Mouse (Mus musculus) midbrain, embryonic 15.5 days (tissue): ENCODE results near the gene Nr1i3. TPM values are rescaled to one million over a fixed set of nuclear protein-coding genes. Genes with fewer than 3 reads are reported as not detected.

Experiments
- ATAC-seq: fragments of 200-750 bp; cut with Nextera tagmentation; replicated peaks from 2 replicates; pipeline ENCODE4 v1.8.0; 2017; ENCODE audit warnings: moderate TSS enrichment
- H3K27ac ChIP-seq: fragments of 300-500 bp; sonication (generic); 2 replicates; pipeline ENCODE4 v1.5.1; 2015; ENCODE audit warnings: mild to moderate bottlenecking, inconsistent platforms
- H3K27me3 ChIP-seq: fragments of 300-500 bp; sonication (generic); replicated peaks from 2 replicates; pipeline ENCODE4 v1.6.1; 2015; ENCODE audit warnings: inconsistent platforms
- H3K36me3 ChIP-seq: fragments of 300-500 bp; sonication (generic); replicated peaks from 2 replicates; pipeline ENCODE4 v1.6.1; 2015; ENCODE audit warnings: inconsistent platforms
- H3K4me1 ChIP-seq: fragments of 300-500 bp; sonication (generic); 2 replicates; pipeline ENCODE4 v1.6.1; 2015; ENCODE audit warnings: inconsistent platforms
- H3K4me2 ChIP-seq: fragments of 300-500 bp; sonication (generic); 2 replicates; pipeline ENCODE4 v1.6.1; 2015; ENCODE audit warnings: inconsistent platforms, mild to moderate bottlenecking, moderate library complexity
- H3K4me3 ChIP-seq: fragments of 300-500 bp; sonication (generic); 2 replicates; pipeline ENCODE4 v1.5.1; 2015; ENCODE audit warnings: mild to moderate bottlenecking, inconsistent platforms
- H3K9ac ChIP-seq: fragments of 300-500 bp; sonication (generic); 2 replicates; pipeline ENCODE4 v1.6.1; 2015; ENCODE audit warnings: mild to moderate bottlenecking, inconsistent platforms
- H3K9me3 ChIP-seq: fragments of 300-500 bp; sonication (generic); 2 replicates; pipeline ENCODE4 v1.6.1; 2016; ENCODE audit warnings: inconsistent platforms
- WGBS: fragments of 180-500 bp; shearing (Covaris S2); methylation state at CpG from one replicate; pipeline ENCODE4 v1.1.7; 2015; ENCODE audit warnings: mixed read lengths; 5-methylcytosine and 5-hydroxymethylcytosine counted together
- polyA plus RNA-seq: library from polyadenylated mRNA; unstranded; fragments of >200 nt; fragmentation: Nextera tagmentation; extraction: Ambion mirVana; gene quantifications from 2 replicates; pipeline ENCODE4 v1.2.1, GENCODE M21; 2015

Gene Nr1i3
- polyA plus RNA-seq, 1 experiment from 2014 or later = 0.34 TPM

DNA sequence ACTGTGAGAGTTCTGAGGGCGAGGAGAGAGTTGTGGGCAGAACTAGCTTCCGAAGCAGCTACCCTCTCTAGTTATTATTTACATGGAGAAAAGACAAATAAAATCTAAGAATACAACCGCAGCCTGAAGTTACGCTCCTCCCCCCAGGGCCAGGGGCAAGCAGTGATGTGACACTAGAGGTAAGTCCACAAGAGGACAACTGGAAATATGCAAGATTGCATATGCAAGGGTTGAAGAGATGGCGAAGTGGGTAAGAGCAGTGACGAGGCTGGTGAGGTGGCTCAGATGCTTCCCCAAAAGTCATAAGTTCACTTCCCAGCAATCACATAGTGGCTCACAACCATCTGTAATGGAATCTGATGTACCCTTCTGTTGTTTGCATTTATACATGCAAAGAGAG is 9.4 kb downstream of the Nr1i3 start:
- Histone ChIP-seq H3K4me2 (peak overlapping the region; percentile 50), H3K4me3 (no peak overlapping the region), H3K27me3 (no peaks in the 10 kb centered on the region), H3K4me1 (peaks cover 20% of the 10 kb centered on the region), H3K9me3 (no peaks in the 10 kb centered on the region), H3K36me3 (peaks cover 5% of the 10 kb centered on the region; the same call in 1 of the 2 replicates), H3K9ac (no peak overlapping the region), H3K27ac (peak overlapping the region; percentile 70; the same call in 1 of the 2 replicates)
- no peak for ATAC-seq
- 84% methylated on average over 6 of the region's 6 CpGs for WGBS

DNA sequence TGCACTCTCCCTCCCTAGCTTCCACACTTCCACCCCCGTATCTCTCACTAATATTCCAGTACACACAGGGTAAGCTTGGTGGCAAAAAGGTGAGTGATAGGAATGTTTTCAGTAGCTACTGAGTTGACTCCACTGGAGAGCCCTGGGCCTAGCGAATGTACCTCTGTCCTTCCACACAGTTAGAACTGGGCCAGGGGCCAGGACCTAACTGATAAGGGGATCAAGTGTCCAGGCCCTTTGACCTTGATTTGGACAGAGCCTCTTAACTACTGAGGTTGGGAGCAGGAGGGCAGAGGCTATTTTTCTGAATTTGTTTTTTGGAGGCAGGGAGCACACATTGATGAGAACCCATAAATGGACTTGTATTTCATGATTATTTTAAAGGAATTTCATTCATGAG is 10.0 kb downstream of the Nr1i3 start:
- no peak for ATAC-seq
- Histone ChIP-seq H3K27ac (no peak overlapping the region), H3K36me3 (peaks cover 3% of the 10 kb centered on the region; the same call in 1 of the 2 replicates), H3K4me3 (no peak overlapping the region), H3K4me1 (peaks cover 20% of the 10 kb centered on the region), H3K27me3 (no peaks in the 10 kb centered on the region), H3K9me3 (no peaks in the 10 kb centered on the region), H3K9ac (no peak overlapping the region), H3K4me2 (no peak overlapping the region)
- 96% methylated on average over 2 of the region's 2 CpGs for WGBS

DNA sequence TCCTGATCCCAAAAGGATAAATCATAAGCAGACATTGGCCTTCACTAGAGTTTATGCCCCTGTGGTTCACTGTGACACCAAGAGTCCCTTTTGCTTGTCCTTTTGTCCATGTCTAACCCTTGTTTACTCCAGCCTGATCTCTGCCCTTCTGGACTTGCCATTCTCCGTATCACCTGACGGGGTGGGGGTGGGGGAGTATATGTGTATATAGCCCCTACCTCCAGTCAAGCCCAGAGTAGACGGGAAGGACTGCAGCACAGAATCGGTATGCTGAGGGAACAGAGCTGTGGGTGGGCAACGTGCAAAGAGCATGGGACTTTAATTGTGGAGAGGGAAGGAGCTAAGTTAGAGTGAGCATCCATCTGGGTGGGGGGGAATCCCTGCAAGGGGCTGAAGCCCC is 11.1 kb downstream of the Nr1i3 start, which contains the start of gene Apoa2:
Apoa2 (plus strand) TSS at position 198 of the 400 bp plus-strand sequence.
- peaks cover under 1% of the 10 kb centered on the region; the same call in 1 of the 2 replicates for H3K36me3 ChIP-seq

DNA sequence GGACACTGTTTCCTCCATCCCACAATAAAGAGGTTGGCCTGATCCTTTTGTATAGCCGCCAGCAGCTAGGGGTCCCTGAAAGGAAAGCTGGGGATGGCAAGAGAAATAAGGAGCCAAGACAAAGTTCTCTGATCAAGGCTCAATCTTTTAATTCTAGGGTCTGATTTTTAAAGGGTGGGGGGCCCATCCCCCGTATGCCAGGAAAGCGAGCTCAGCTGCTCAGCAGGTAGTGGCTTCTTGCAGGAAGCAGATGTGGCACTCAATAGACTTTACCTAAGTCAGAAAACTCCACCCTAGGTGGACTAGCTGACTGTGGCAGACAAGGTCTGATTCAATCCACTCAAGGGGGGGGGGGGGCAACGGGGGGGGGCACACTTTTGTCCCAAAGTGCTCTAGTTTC is 13.0 kb downstream of the Nr1i3 start:
- Histone ChIP-seq H3K27me3 (no peaks in the 10 kb centered on the region), H3K4me2 (no peak overlapping the region)
- no peak for ATAC-seq

More for the DNA sequence above, 11.1 kb downstream of the Nr1i3 start, which contains the start of gene Apoa2:
- ATAC-seq = no peak
- Histone ChIP-seq H3K27me3 (no peaks in the 10 kb centered on the region), H3K4me3 (no peak within 1 kb of the TSS), H3K4me2 (no peak within 1 kb of the TSS), H3K4me1 (peaks cover 20% of the 10 kb centered on the region), H3K27ac (no peak within 1 kb of the TSS), H3K9ac (no peak within 1 kb of the TSS), H3K9me3 (no peaks in the 10 kb centered on the region)
- WGBS = 82% methylated on average over 5 of the region's 5 CpGs

DNA sequence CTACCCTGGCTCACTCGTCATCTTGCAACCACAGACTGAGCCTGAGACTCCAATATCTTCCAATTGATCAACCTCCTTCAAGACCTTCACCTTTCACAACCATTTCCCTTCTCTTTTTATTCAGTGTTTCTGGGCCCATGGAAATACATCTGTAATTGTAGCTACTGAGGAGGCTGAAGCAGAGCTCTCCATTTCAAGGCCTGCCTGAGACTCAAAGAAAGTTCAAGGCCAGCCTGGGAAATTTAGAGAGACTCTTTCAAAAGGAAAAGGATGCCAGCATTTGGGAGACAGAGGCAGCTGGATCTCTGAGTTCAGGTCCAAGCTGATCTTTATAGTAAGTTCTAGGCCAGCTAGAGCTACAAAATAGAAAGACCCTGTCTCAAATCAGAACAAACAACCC is 14.1 kb downstream of the Nr1i3 start:
- Histone ChIP-seq H3K27ac (no peak overlapping the region), H3K27me3 (no peaks in the 10 kb centered on the region), H3K4me3 (no peak overlapping the region), H3K4me1 (peaks cover 4% of the 10 kb centered on the region), H3K9me3 (no peaks in the 10 kb centered on the region), H3K4me2 (no peak overlapping the region), H3K9ac (no peak overlapping the region), H3K36me3 (no peaks in the 10 kb centered on the region)
- WGBS = 88% methylated on average over 1 of the region's 1 CpGs
- no peak for ATAC-seq

More for the DNA sequence above, 13.0 kb downstream of the Nr1i3 start:
- H3K36me3 ChIP-seq = no peaks in the 10 kb centered on the region
- no peak overlapping the region for H3K9ac ChIP-seq
- H3K4me1 ChIP-seq = peaks cover 8% of the 10 kb centered on the region
- H3K9me3 ChIP-seq = no peaks in the 10 kb centered on the region
- no peak overlapping the region for H3K27ac ChIP-seq
- H3K4me3 ChIP-seq = no peak overlapping the region
- WGBS = 45% methylated on average over 4 of the region's 4 CpGs

DNA sequence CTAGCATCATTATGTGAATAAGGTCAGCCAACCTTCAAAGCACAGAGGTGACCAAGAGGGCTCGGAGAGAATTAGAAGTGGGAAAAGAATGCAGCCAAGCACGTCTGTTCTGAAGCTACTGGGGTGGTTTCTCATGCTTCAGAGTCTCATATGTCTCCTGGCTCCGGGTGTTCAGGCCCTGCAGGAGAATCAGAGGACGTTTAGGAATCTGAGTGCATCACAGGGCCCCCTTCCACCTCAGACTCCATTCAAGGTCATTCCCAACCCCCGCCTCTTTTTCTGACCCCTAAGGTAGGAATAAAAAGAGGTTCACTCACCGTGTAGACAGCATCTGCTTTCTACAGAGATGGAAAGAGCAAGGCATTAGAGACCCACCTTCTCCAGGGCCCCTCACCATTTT is 16.0 kb downstream of the Nr1i3 start:
- WGBS = 22% methylated on average over 6 of the region's 6 CpGs
- Histone ChIP-seq H3K9ac (no peak overlapping the region), H3K4me3 (no peak overlapping the region), H3K9me3 (no peaks in the 10 kb centered on the region), H3K36me3 (peaks cover 13% of the 10 kb centered on the region), H3K4me2 (no peak overlapping the region), H3K27me3 (no peaks in the 10 kb centered on the region), H3K4me1 (no peaks in the 10 kb centered on the region), H3K27ac (no peak overlapping the region)
- no peak for ATAC-seq

DNA sequence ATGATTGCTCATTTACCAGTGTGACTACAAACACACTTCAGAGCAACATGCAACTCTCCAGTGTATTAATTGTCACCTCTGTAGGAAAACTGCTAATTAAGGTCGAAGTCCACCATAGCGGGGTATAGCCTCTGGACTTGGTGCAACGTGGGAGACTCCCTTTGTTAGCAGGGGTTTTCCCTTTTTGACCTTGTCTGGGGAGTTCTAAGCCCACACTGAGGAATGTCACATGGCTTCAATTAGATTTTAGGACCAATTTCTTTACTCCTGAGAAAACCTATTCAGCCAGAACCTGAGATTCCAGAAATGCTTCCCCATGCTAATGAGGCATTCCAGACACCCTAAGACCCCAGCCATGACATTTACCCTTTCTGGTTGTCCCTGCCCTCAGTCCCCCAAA is 16.4 kb downstream of the Nr1i3 start:
- H3K4me1 ChIP-seq = no peaks in the 10 kb centered on the region
- no peak for ATAC-seq
- no peak overlapping the region for H3K9ac ChIP-seq
- no peak overlapping the region for H3K4me2 ChIP-seq
- H3K36me3 ChIP-seq = peaks cover 17% of the 10 kb centered on the region
- no peak overlapping the region for H3K27ac ChIP-seq
- no peaks in the 10 kb centered on the region for H3K9me3 ChIP-seq
- no peak overlapping the region for H3K4me3 ChIP-seq
- H3K27me3 ChIP-seq = no peaks in the 10 kb centered on the region
- 50% methylated on average over 3 of the region's 3 CpGs for WGBS

DNA sequence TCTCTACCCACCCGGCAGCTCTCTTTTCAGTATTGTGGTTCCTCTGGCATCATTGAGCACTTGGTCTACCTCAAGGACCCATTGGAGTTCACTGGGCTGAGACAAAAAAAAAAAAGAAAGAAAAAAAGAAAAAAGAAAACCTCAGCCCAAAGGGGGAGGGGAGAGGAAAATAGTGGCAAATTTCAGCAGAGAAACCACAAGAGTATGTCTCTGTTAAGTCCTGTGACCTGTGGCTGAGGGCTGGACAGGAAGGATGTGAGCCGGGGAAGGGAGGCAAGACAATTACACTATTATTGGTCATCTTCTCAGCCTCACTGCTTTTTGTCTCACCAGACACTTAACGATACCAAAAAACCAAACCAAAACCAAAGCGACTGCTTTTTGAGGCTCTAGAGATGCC is 18.1 kb downstream of the Nr1i3 start:
- H3K9me3 ChIP-seq = no peaks in the 10 kb centered on the region
- H3K9ac ChIP-seq = no peak overlapping the region
- no peak for ATAC-seq
- no peak overlapping the region for H3K4me3 ChIP-seq
- H3K4me2 ChIP-seq = no peak overlapping the region
- H3K27ac ChIP-seq = no peak overlapping the region
- WGBS = 67% methylated on average over 4 of the region's 4 CpGs
- H3K27me3 ChIP-seq = no peaks in the 10 kb centered on the region
- no peaks in the 10 kb centered on the region for H3K4me1 ChIP-seq
- peaks cover 30% of the 10 kb centered on the region for H3K36me3 ChIP-seq

DNA sequence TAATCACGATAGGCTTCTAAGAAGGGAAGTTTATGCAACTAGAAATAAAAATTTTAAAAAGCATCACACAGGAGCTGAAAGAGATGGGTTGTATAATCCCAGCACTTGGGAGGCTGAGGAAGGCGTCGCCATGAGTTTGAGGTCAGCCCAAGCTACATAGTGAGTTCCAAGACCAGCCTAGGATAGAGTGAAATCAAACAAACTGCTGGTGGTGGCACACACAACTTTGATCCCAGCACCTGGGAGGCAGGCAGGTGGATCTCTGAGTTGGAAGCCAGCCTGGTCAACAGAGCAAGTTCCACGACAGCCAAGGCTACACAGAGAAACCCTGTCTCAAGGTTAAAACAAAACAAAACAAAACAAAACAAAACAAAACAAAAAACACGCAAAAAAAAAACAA is 18.6 kb downstream of the Nr1i3 start:
- Histone ChIP-seq H3K9ac (no peak overlapping the region), H3K27ac (no peak overlapping the region), H3K4me3 (no peak overlapping the region), H3K9me3 (no peaks in the 10 kb centered on the region), H3K4me2 (no peak overlapping the region), H3K4me1 (no peaks in the 10 kb centered on the region), H3K36me3 (peaks cover 35% of the 10 kb centered on the region), H3K27me3 (no peaks in the 10 kb centered on the region)
- WGBS = 93% methylated on average over 5 of the region's 5 CpGs
- no peak for ATAC-seq

DNA sequence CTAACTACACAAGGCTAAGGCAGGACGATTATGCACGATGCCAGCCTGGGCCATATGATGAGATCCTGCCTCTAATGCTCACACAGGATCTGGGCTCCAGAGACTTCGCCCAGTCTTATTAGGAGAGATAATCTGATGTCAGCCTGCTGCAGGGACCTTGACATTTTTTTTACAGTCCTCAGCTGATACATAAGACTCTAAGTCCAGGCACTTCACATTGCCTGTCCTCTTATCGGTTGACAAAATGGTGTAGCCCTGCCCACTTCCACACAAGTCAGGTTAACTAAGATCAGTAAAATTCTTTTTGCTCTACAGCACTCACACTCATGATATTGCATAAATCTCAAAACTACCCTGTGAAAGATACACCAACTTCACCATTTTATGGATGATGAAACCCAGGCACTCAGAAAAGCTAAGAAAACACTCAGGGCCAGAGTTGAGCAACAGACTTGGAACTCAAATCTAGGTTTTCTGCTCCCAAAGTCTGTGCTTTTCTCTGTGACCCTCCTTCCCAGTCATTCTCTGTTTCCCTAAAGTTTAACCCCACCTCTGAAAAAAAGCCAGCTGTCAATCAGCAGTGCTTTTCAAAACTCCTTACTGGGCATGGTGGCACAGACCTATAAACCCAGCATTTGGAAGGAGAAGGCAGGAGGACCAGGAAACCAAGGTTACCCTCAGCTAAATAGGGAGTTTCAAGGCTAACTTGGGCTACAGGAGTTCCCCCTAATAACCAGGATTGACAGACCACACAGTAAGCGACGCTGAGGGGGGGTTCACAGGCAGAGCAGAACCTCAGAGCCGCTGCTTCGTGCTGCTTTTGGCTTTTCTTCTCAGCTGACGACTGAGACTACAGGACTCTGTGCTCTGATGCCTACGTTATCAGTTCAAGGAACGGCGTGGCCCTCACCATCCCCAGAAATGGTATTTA is 19.3 kb downstream of the Nr1i3 start:
- peaks cover 43% of the 10 kb centered on the region for H3K36me3 ChIP-seq
- H3K9ac ChIP-seq = no peak overlapping the region
- WGBS = 81% methylated on average over 12 of the region's 12 CpGs
- H3K27me3 ChIP-seq = no peaks in the 10 kb centered on the region
- no peak overlapping the region for H3K4me3 ChIP-seq
- no peaks in the 10 kb centered on the region for H3K4me1 ChIP-seq
- H3K27ac ChIP-seq = no peak overlapping the region
- ATAC-seq = no peak
- H3K9me3 ChIP-seq = no peaks in the 10 kb centered on the region
- H3K4me2 ChIP-seq = no peak overlapping the region

DNA sequence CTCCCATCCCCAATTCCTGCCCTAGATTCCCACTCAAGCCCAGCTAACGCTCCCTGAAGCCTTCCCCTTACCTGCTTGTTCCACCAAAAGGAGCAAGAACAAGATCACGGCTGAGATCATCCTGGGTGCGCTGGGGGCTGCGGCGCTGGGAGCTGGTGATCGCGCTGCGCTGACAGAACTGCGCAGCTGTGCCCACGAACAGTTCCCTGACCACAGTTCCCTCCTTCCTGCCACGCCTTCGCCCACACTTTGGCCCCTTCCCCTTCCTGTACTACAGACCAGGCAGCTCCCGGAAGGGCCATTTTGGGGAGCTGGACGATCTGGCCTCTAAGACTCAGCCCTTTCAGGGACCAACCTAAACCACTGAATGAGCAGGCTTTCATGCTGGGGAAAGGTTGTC is 20.4 kb downstream of the Nr1i3 start, which contains the start of gene Fcer1g:
Fcer1g (minus strand) TSS at position 240 of the 400 bp plus-strand sequence.
- no peak for ATAC-seq
- WGBS = 95% methylated on average over 14 of the region's 14 CpGs
- no peaks in the 10 kb centered on the region for H3K9me3 ChIP-seq
- no peak within 1 kb of the TSS for H3K4me2 ChIP-seq
- no peaks in the 10 kb centered on the region for H3K27me3 ChIP-seq
- no peak within 1 kb of the TSS for H3K27ac ChIP-seq
- H3K9ac ChIP-seq = no peak within 1 kb of the TSS
- H3K4me1 ChIP-seq = no peaks in the 10 kb centered on the region
- no peak within 1 kb of the TSS for H3K4me3 ChIP-seq
- H3K36me3 ChIP-seq = peaks cover 52% of the 10 kb centered on the region

DNA sequence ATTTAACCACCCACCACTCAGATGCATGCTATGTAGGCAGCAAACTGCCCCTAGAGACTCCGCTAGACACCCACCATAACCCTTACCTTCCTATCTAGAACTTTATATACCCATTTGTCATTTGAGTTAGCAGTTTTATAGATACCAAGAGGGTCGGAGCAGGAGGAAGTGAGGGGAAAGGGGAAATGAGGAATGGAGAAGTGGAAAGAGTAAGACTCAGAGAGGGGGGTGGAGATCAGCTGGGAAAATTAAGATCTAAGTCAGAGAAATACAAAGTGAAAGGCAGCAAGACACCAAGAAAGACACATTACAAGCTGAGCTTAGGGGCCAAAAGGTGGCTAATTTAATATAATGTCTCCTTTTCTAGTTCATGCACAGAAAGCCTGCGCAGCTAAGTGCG is 20.8 kb downstream of the Nr1i3 start:
- Histone ChIP-seq H3K4me1 (no peaks in the 10 kb centered on the region), H3K36me3 (peaks cover 52% of the 10 kb centered on the region), H3K4me2 (no peak overlapping the region), H3K9ac (no peak overlapping the region), H3K4me3 (no peak overlapping the region), H3K27me3 (no peaks in the 10 kb centered on the region), H3K9me3 (no peaks in the 10 kb centered on the region), H3K27ac (no peak overlapping the region)
- ATAC-seq = no peak
- 95% methylated on average over 4 of the region's 4 CpGs for WGBS

DNA sequence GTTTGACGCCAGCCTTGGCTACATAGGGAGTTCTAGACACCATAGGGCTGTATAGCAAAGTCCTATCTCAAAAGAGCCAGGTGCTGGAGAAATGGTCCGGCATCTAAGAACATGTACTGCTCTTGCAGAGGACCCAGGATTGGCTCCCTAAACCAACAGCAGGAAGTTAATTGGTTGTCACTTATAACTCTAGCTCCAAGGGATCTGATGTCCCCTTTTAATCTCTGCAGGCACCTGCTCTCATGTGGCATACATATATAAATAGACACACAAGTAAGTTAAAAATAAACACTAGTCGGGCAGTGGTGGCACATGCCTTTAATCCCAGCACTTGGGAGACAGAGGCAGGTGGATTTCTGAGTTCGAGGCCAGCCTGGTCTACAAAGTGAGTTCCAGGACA is 22.0 kb downstream of the Nr1i3 start:
- ATAC-seq = no peak
- peaks cover 63% of the 10 kb centered on the region for H3K36me3 ChIP-seq
- 88% methylated on average over 4 of the region's 4 CpGs for WGBS

More for the DNA sequence above, 22.0 kb downstream of the Nr1i3 start:
- no peak overlapping the region for H3K4me2 ChIP-seq
- H3K4me1 ChIP-seq = 0 out of 2 replicates have a peak, but pooled peaks cover 3% of the 10 kb centered on the region
- H3K27me3 ChIP-seq = no peaks in the 10 kb centered on the region
- H3K9me3 ChIP-seq = no peaks in the 10 kb centered on the region
- no peak overlapping the region for H3K4me3 ChIP-seq
- H3K9ac ChIP-seq = no peak overlapping the region
- no peak overlapping the region for H3K27ac ChIP-seq
